ENCODE assay signal across 22 mouse cellular contexts in genomic region chr8:118539941-118540340, GRCm38 (mm10).
"Had no signal": no experiment of that assay in that cellular context is flagged by ENCODE, and none has a peak within 500 bp of the region (broad histone marks: within the 10 kb centered on the region; RNA-seq: fewer than 3 reads in every experiment).

No protein-coding gene starts in this region.

- H3K27me3 ChIP-seq: limb, embryonic 12.5 days; limb, embryonic 15.5 days; stomach, embryonic 15.5 days had no signal

- H3K9ac ChIP-seq: limb, embryonic 12.5 days; limb, embryonic 15.5 days; liver, embryonic 14.5 days; liver, postnatal 0 days; lung, embryonic 14.5 days; midbrain, embryonic 15.5 days; neural tube, embryonic 13.5 days; stomach, embryonic 15.5 days had no signal

- H3K9me3 ChIP-seq: limb, embryonic 12.5 days; limb, embryonic 15.5 days; midbrain, embryonic 15.5 days; neural tube, embryonic 13.5 days; stomach, embryonic 15.5 days had no signal

- H3K36me3 ChIP-seq: limb, embryonic 12.5 days; limb, embryonic 15.5 days; midbrain, embryonic 15.5 days; neural tube, embryonic 13.5 days; stomach, embryonic 15.5 days had no signal

- H3K27ac ChIP-seq: kidney, postnatal 0 days; left cerebral cortex, adult 2 months; limb, embryonic 12.5 days; limb, embryonic 15.5 days; liver, embryonic 14.5 days; macrophage; midbrain, embryonic 15.5 days; neural tube, embryonic 13.5 days; stomach, embryonic 15.5 days had no signal

- H3K4me1 ChIP-seq: limb, embryonic 12.5 days; limb, embryonic 15.5 days; stomach, embryonic 15.5 days had no signal

- H3K4me2 ChIP-seq: limb, embryonic 12.5 days; limb, embryonic 15.5 days; liver, embryonic 11.5 days; lung, embryonic 14.5 days; midbrain, embryonic 15.5 days; neural tube, embryonic 13.5 days; stomach, embryonic 15.5 days had no signal

- DNase-seq: kidney, adult 2 months; kidney, postnatal 25 days; left cerebral cortex, postnatal 4 days; liver, postnatal 0 days; lung, embryonic 14.5 days; retina, postnatal 1 day; right cerebral cortex, postnatal 25 days; spleen, adult 18-20 months; thymus, postnatal 25 days had no signal

- ATAC-seq: intestine, postnatal 0 days; liver, postnatal 0 days; lung, postnatal 0 days; midbrain, embryonic 15.5 days had no signal

- H3K4me3 ChIP-seq: left cerebral cortex, adult 2 months; limb, embryonic 12.5 days; limb, embryonic 15.5 days; midbrain, embryonic 15.5 days; myocyte; neural tube, embryonic 13.5 days; stomach, embryonic 15.5 days had no signal
